Mouse (Mus musculus) frontal cortex, postnatal 25 days (tissue): ENCODE data around the gene Ylpm1.

Source experiments
- DNase-seq, 2 experiments: peaks; one replicate each; pipeline ENCODE4 v3.0.0; 2022; ENCODE audit warnings: low spot score in 2 of 2

Gene Ylpm1

GRCm38 (mm10) chr12:84996083-84996496, at the start of gene Ylpm1:
Ylpm1 (plus strand) TSS chr12:84996321.
- peak; percentile 91 to 96 for DNase-seq

GRCm38 (mm10) chr12:84947894-84948583, 48.1 kb upstream of the Ylpm1 start:
- DNase-seq = no peak

DNA sequence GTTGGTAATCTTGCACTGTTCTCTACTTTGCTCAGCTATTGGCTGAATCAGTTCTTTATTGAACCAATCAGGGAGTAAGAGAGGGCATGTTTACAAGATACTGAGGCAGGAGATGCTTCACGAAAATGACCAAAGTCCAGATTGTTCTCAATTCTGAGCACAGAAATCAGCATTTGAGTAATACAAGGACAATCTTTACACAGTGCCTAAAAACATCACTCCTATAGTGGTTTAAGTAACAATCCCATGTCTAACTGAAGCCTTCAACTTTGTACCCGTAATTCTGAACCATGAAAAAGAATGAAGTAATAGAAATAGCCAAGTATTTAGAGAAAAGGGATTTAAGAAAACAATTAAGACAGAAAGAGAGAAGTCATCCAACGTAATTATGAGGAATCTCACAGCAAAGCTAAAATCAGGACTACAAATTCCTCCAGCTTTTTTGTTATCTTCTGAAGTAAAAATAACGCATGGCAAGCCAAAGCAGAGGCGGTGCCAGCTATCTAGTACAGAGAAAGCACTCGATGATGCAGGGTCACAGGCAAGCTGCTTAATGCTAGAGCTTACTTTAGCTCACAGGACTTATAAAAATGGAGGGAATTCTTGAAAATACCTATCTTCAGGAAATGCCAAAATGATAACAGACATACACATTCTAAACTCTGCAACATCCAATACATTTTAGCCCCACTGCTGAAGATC, 47.4 kb upstream of the Ylpm1 start:
- DNase-seq = no peak

DNA sequence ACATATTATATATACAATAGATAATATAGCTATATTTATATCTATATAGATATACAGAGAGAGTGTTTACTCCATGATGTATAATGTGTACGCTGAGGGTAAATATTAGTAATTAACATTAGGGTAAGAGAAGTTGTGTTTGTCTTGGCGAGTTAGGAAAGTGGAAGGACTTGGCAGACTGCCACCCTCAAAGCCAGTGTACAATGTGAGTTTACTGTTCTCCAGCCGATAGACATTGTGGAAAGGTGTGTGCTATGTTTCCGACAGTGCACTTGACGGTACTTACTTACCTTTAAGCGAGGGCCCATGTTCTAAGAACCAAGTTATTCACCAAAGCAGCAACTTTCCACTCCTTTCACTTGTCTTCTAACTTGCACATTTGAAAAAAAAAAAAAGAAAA, 45.4 kb upstream of the Ylpm1 start:
- DNase-seq = no peak

GRCm38 (mm10) chr12:84951531-84951930, 44.6 kb upstream of the Ylpm1 start:
- no peak for DNase-seq

DNA sequence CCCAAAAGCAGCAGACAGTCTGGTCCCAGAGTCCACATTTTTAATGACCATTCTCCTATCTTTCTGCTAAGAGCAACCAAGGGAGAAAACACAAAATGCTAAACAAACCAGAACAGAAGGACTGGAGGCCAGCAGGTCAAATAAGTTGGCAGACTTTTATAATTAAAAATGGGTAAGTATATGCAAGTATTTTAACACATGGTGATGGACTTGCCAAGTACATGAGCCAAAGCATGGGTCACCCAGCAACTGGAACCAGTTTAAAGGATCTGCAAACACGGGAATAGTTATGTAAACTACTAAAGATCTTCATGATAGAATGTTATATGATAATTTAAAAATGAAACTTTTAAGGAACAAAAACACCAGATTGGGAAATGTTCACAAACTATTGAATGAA, 43.8 kb upstream of the Ylpm1 start:
- no peak for DNase-seq

DNA sequence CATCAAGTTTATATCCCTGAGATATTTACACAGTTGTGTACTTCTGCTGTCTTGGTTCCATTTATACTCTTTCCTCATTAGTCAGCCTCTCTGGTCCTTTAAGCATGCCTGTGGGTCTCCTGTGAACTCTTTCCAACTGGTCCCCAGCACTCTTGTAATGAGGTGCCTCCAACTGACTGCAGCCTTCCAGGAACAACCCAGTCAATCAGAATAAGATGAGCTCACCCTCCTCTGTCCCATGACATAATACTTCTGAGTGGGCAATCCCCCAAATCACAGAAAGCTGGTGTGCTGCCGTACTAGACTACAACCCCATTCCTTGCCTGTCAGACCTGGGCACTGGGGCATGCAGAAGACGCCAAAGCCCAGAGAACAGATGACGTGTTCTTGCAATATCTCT, 39.8 kb upstream of the Ylpm1 start:
- no peak for DNase-seq

GRCm38 (mm10) chr12:84958794-84959356, 37.2 kb upstream of the Ylpm1 start:
- no peak for DNase-seq

- no peak for DNase-seq
Measured at GRCm38 (mm10) chr12:84962606-84963005, 33.5 kb upstream of the Ylpm1 start.

DNA sequence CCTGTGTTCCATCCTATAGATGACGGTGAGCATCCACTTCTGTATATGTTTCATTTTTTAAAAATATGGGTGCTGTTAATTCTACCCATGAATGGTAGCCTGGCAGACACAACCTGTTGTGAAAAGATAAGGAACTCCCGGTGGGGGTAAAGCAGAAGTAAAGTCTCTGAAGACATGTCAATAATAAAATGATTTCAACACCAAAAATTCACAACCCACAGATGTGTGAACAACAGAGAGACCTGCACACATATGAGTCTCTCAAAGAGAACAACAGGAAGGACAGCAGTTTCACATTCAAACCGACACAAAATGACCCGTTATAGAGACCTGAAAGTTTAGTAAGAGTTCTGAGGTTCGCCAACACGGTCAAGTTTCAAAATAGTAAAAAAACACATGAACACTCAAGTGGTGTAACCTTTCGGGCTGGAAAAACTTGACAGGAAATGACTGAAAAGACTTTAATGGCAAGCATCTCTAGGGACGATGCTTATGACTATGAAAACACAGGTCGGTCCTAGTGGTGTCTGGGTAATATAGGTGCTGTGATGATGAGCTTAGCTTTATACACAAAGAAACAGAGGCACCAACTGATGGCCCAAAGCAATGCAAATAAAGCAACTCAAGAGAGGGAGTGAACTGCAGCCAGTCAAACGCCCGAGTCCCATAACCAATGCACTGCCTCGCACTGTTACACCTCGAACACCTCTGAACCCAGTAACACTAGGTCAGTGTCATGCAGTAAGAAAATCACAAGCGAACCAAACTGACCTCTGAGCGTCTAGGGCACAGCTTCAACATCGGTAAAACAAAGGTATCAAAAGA, 27.1 kb upstream of the Ylpm1 start:
- DNase-seq = no peak

DNA sequence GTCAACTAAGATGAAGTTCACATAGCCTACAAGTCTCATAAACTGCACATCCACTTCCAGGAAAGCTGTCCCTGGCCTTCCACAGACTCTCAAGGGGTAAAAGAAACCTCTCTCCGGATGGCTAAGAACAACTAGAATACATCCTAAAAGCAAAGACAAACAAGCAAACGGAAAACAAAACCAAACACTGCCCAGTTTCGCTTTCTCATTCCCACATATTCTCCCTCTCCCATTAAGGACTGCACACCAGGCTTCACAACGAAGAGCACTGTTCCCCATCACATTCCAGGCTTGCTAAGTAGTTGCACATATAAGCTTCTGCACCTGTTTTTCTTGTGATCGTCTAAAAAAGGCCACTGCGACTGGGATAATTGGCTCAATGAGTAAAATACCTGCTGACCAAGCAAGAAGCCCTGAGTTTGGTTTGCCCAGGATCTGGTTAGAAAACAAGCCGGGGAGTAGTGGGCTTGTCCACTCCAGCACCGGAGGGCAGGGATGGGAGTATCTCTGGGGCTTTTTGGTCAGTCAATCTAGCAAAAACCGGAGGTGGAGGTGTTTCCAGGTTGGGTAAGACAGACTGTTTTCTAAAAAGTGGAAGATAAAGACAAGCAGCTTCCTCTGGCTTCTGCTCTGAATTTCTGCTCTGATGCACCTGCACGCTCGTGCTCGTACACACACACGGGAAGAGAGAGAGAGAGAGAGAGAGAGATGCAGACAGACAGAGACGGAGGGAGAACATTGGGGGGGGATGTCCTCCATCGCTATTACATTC, 26.3 kb upstream of the Ylpm1 start:
- no peak for DNase-seq

DNA sequence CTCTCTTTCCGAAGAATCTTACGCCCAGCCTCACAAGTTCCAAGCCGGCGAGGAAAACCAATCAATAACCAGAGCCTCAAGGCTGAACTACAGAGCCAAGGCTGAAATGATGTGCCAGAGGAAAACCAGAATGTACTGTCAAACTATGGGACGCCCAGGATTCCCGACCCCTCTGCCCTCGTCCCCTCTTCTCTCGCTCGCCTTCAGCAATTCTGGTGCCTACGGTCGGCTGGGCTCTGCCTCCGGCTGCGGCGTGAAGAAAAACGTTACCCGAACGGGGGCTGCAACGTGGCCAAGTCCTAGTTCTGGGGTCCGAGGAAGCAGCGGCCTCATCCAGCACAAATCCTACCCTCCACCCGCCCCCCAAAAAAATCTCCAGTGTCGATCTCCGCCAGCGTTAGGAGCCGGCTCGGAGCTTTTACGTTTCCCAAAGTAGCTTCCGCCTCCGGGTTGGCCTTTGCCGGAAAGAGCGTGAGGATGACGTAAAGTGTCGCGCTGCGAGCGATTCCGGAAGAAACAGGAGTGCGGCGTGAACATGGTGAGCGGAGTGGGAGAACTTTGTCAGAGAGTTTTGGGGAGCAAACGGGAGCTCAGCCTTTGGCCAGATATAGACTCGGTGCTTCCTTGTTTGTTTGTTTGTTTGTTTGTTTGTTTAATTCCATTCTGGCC, 25.6 kb upstream of the Ylpm1 start, which contains the start of the genes Fcf1 and Arel1:
TSS of gene Fcf1 (plus strand) at position 470 of the 669 bp plus-strand sequence.
TSS of gene Arel1 (minus strand) at position 473 of the 669 bp plus-strand sequence.
- peak; percentile 79 to 81 for DNase-seq

- no peak for DNase-seq
Measured at GRCm38 (mm10) chr12:84979264-84979862, 16.8 kb upstream of the Ylpm1 start.

GRCm38 (mm10) chr12:84989456-84989855, 6.7 kb upstream of the Ylpm1 start:
- no peak for DNase-seq

- no peak for DNase-seq
Measured at GRCm38 (mm10) chr12:84995112-84995761, 884 bp upstream of the Ylpm1 start.

GRCm38 (mm10) chr12:84996501-84997398, 629 bp downstream of the Ylpm1 start:
- peak; percentile 42 to 46 for DNase-seq

GRCm38 (mm10) chr12:84999053-84999452, 2.9 kb downstream of the Ylpm1 start:
- DNase-seq = no peak

GRCm38 (mm10) chr12:85006206-85006605, 10.1 kb downstream of the Ylpm1 start:
- no peak for DNase-seq

DNA sequence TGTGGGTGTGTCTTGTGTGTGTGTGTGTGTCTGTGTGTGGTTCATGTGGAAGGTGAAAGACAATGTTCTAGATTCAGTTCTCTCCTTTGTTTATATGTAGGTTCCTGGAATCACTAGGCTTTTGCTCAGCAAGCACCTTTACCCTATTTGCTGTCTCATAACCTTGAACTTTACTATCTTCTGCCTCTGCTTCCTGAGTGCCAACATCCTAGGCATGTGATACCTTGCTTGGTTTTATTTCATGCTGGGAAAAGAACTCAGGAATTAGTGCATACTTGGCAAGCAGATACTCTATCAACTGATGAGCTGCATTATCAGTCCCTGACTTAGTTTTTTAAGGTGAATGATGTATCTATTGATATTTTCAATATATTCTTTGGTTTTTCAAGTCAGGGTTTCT, 10.9 kb downstream of the Ylpm1 start:
- DNase-seq = no peak
